Mouse (Mus musculus): ENCODE measurements around the gene Gtdc1.

DNA sequence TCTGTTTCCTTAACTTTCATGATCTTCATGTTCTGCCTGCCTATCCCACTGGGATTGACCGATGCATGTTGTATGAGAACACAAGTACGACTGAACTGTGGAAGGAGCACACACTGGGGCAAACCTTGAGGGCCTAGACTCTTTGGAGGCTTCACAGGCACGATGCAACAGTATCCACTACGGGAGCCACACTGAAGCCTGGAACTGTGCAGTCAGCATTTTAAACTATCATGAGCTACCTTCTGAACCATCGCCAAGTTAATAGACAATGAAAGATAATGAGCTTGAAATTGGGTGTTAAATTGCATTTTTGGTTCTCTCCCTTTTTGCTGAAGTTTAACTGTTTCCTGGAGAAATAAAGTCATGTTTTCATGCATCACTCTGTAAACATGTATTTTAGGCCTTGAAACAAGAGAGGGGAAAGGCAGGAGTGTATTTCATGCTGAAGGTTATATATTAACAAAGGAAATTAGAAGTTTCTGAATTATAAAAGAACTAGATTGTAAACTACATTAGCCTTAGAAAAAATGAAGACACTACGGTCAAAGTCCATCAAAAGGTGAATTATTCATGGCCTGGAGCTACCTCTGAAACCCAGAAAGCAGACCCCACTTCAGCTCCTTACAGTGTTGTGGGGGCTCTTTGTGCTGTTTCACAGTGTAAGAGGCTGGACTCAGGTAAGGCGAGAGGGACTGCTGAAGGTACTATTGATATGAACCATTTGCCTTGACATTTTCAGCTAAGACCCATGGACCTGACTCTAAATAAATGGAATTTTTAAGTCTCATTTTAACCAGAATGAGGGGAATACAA, 358.1 kb downstream of the Gtdc1 start:
- TF ChIP-seq CTCF (IDR thresholded peaks at IDR 0.05; ENCODE audit: low read depth, low read length) (no peak), POLR2A (IDR thresholded peaks at IDR 0.05; ENCODE audit: insufficient read depth, low read length) (no peak)

Data from ES-Bruce4 (cell line).